Mouse (Mus musculus) CH12.LX (cell line): ENCODE measurements around the gene Iqschfp.

Experiments used
- BHLHE40 ChIP-seq: IDR thresholded peaks from 2 replicates; pipeline ENCODE4 v1.6.1; 2011; ENCODE audit warnings: mild to moderate bottlenecking, low read depth, low read length, improper control_type of control experiment
- CHD2 ChIP-seq: IDR thresholded peaks from 2 replicates; pipeline ENCODE4 v1.6.1; 2011; ENCODE audit warnings: low read length, improper control_type of control experiment
- CTCF ChIP-seq, 2 experiments: IDR thresholded peaks in 1 of 2; conservative IDR thresholded peaks in 1 of 2; 2 replicates each; pipeline ENCODE4 v1.5.1; 2011 to 2012; ENCODE audit warnings: low read depth in 2 of 2, low read length in 2 of 2, improper control_type of control experiment in 1 of 2, inconsistent platforms in 1 of 2, mild to moderate bottlenecking in 1 of 2, moderate library complexity in 1 of 2
- EP300 ChIP-seq: IDR thresholded peaks from 2 replicates; pipeline ENCODE4 v1.6.1; 2011; ENCODE audit warnings: low read length, improper control_type of control experiment
- ETS1 ChIP-seq: conservative IDR thresholded peaks from 2 replicates; pipeline ENCODE4 v1.6.1; 2012; ENCODE audit warnings: low read depth, mild to moderate bottlenecking, inconsistent platforms, low read length, improper control_type of control experiment, moderate library complexity
- HCFC1 ChIP-seq: IDR thresholded peaks from 2 replicates; pipeline ENCODE4 v1.6.1; 2012; ENCODE audit warnings: low read depth, mild to moderate bottlenecking, inconsistent platforms, low read length, improper control_type of control experiment
- KAT2A ChIP-seq: IDR thresholded peaks from 2 replicates; pipeline ENCODE4 v1.6.1; 2012; ENCODE audit warnings: low read length, improper control_type of control experiment, inconsistent platforms; ENCODE audit not compliant: insufficient replicate concordance
- MAZ ChIP-seq: IDR thresholded peaks from 2 replicates; pipeline ENCODE4 v1.6.1; 2012; ENCODE audit warnings: low read depth, mild to moderate bottlenecking, inconsistent platforms, low read length, improper control_type of control experiment, moderate library complexity
- NELFE ChIP-seq: IDR thresholded peaks from 2 replicates; pipeline ENCODE4 v1.6.1; 2011; ENCODE audit warnings: low read depth, low read length, improper control_type of control experiment
- POLR2A ChIP-seq: IDR thresholded peaks from 2 replicates; pipeline ENCODE4 v1.6.1; 2011; ENCODE audit warnings: low read depth, mild to moderate bottlenecking, improper control_type of control experiment, low read length
- SIN3A ChIP-seq: IDR thresholded peaks from 2 replicates; pipeline ENCODE4 v1.6.1; 2012; ENCODE audit warnings: low read length, improper control_type of control experiment, inconsistent platforms
- SMC3 ChIP-seq: IDR thresholded peaks from 2 replicates; pipeline ENCODE4 v1.6.1; 2011; ENCODE audit warnings: low read depth, low read length, improper control_type of control experiment
- USF1 ChIP-seq: IDR thresholded peaks from 2 replicates; pipeline ENCODE4 v1.6.1; 2014; ENCODE audit warnings: low read depth, mild to moderate bottlenecking, inconsistent platforms, low read length, improper control_type of control experiment
- USF2 ChIP-seq: conservative IDR thresholded peaks from 2 replicates; pipeline ENCODE4 v1.6.1; 2011; ENCODE audit warnings: low read depth, low read length, improper control_type of control experiment

DNA sequence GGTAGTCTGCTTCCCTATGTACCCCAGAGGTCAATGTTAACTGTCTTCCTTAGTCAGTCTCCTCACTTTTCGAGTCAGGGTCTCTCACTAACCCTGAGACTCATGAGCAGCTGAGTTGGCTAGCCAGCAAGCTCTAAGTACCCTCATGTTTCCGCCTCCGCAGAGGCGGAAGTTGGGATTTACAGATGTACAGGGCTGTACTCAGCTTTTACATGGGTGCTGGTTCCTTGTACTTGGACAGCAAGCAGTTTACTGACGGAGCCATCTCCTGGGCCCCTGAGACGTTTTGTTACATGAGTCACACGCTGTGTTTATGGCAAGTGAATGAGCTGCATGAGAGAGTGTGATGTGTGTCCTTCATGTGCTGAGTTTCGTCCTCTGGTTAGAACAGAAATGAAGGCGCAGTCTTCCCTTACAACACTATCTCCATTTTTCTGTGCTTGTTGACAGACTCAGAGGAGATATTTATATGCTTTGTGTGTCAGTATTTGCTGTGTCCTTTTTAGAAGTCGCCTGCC lies 633.4 kb downstream of the Iqschfp start:
- no peak for TF ChIP-seq EP300
- no peak for TF ChIP-seq NELFE
- no peak for TF ChIP-seq CTCF (conservative IDR thresholded peaks at IDR 0.05 in 1 of 2, IDR thresholded peaks at IDR 0.05 in 1 of 2; ENCODE audit: low read depth in 2 of 2, low read length in 2 of 2)
- no peak for TF ChIP-seq USF1
- no peak for TF ChIP-seq CHD2
- no peak for TF ChIP-seq POLR2A
- no peak for TF ChIP-seq KAT2A
- no peak for TF ChIP-seq BHLHE40
- no peak for TF ChIP-seq ETS1
- no peak for TF ChIP-seq HCFC1
- no peak for TF ChIP-seq SIN3A
- TF ChIP-seq USF2, result no peak
- TF ChIP-seq MAZ, result no peak
- TF ChIP-seq SMC3, result no peak
